Mouse (Mus musculus) myocyte (in vitro differentiated cells): ENCODE data around the gene Fam160a1.

Experiments used
- MAX ChIP-seq: IDR thresholded peaks from one replicate; pipeline ENCODE4 v1.6.1; 2011; ENCODE audit warnings: low read depth, mild to moderate bottlenecking, control low read depth
- MYOD1 ChIP-seq, 3 experiments: IDR thresholded peaks; one replicate each; pipeline ENCODE4 v1.6.1; 2011; ENCODE audit warnings: control low read depth in 2 of 3, low read depth in 2 of 3, mild to moderate bottlenecking in 2 of 3, moderate library complexity in 1 of 3; ENCODE audit not compliant: insufficient read length in 2 of 3, control insufficient read depth in 1 of 3
- MYOG ChIP-seq, 3 experiments: IDR thresholded peaks; one replicate each; pipeline ENCODE4 v1.6.1; 2011; ENCODE audit warnings: control low read depth in 2 of 3, low read depth in 2 of 3, mild to moderate bottlenecking in 2 of 3; ENCODE audit not compliant: insufficient read length in 2 of 3, control insufficient read depth in 1 of 3, insufficient read depth in 1 of 3
- POLR2A ChIP-seq: IDR thresholded peaks from one replicate; pipeline ENCODE4 v1.6.1; 2011; ENCODE audit warnings: low read depth, mild to moderate bottlenecking, control low read depth, moderate library complexity; ENCODE audit not compliant: insufficient read length
- POLR2AphosphoS2 ChIP-seq: IDR thresholded peaks from one replicate; pipeline ENCODE4 v1.6.1; 2011; ENCODE audit warnings: low read depth, control low read depth; ENCODE audit not compliant: insufficient read length
- REST ChIP-seq: IDR thresholded peaks from one replicate; pipeline ENCODE4 v1.6.1; 2011; ENCODE audit warnings: mild to moderate bottlenecking, control low read depth, moderate library complexity; ENCODE audit not compliant: insufficient read depth, insufficient read length
- SRF ChIP-seq: IDR thresholded peaks from one replicate; pipeline ENCODE4 v1.6.1; 2011; ENCODE audit warnings: low read depth; ENCODE audit not compliant: control insufficient read depth, insufficient read length
- TCF12 ChIP-seq: IDR thresholded peaks from one replicate; pipeline ENCODE4 v1.6.1; 2011; ENCODE audit warnings: mild to moderate bottlenecking, control low read depth; ENCODE audit not compliant: poor library complexity, insufficient read depth, severe bottlenecking
- USF1 ChIP-seq: IDR thresholded peaks from one replicate; pipeline ENCODE4 v1.6.1; 2011; ENCODE audit warnings: low read depth, mild to moderate bottlenecking, control low read depth, moderate library complexity

DNA sequence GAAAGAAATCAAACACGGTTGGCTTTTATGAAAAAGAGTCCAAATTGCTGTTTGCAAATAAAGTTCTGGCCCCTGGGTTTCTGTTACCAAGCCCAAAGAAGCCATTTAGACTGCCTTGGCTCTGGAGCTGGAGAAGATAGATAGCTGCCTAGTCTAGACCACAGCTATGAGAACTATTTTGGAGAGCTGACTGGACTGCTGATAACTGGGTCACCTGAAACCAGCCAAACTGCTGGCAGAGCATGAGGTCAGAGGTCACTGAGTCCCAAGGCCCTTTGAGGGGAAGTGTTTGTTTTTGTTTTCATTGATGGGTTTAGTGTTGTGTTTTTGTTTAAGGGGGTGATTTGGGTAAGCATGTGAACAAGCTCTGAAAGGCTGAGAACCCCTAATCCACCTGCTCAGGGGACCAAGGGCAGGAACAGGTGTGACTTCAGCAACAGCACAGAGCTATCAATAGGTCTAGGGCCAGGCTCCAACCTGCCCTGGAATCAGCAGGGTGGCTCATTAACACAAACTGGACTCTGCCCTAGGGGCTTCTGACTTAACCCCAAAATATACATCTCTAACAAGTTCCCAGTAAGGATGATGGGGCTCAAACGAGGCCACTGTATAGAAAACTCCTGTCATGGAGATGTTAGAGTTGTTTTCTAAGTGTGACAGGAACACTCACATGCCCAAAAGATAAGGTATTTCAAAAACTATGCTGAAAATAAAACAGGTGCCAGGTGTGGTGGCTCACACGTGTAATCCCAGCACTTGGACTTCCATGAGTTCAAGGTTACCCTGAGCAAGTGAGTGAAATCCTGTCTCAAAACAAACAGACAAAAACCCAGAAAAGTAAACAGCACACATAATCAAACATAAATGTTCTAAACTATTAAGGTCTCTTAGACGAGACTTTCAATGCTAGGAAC is 3.7 kb downstream of the Fam160a1 start:
- TF ChIP-seq SRF (no peak), POLR2A (no peak), MAX (no peak), TCF12 (no peak), POLR2AphosphoS2 (no peak), MYOD1 (IDR thresholded peaks at IDR 0.05; ENCODE audit: control insufficient read depth in 1 of 3, insufficient read length in 2 of 3, low read depth in 2 of 3) (peak in 2 of 3 experiments; percentile 52 to 68), REST (no peak), USF1 (no peak), MYOG (IDR thresholded peaks at IDR 0.05; ENCODE audit: control insufficient read depth in 1 of 3, insufficient read depth in 1 of 3, insufficient read length in 2 of 3, low read depth in 2 of 3) (peak in 1 of 3 experiments; percentile 24)
